Comparison of ENCODE assay signal across 22 mouse cellular contexts in the genomic region with DNA sequence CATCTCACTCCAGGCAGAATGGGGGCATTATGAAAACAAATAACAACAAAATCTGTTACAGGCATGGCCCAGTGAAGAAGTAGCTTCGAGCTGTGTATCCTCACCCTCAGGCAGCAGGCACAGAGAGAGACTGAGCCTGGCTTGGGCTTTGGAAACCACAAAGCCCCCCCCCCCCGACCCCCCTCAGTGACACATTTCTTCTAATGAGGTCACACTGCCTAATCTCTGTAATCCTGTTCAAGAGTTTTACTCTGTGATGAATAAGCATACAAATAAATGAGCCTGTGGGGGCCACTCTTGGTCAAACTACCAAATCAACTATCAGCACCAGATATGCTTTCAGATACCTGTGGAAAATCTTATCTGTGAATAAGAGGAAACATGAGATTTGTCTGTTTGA.
"Had no signal": no experiment of that assay in that cellular context is flagged by ENCODE, and none has a peak within 500 bp of the region (broad histone marks: within the 10 kb centered on the region; RNA-seq: fewer than 3 reads in every experiment).

No protein-coding gene starts in this region.

- ATAC-seq: forebrain, embryonic 13.5 days; forebrain, embryonic 14.5 days; forebrain, embryonic 15.5 days; forebrain, embryonic 16.5 days; forebrain, postnatal 0 days had no signal

- DNase-seq: cerebellum, adult 2 months; cerebellum, adult 8-10 months; cerebellum, adult 9-10 months; cerebellum, adult 9-11 months; cerebellum, postnatal 10 days; cerebellum, postnatal 14 days; cerebellum, postnatal 25 days; cerebellum, postnatal 36 days; embryo, embryonic 11 days; forebrain, postnatal 0 days; gastrocnemius, adult 2 months; gastrocnemius, postnatal 10 days; gastrocnemius, postnatal 14 days; gastrocnemius, postnatal 25 days; gastrocnemius, postnatal 36 days; heart, adult 11 months; heart, adult 18-20 months; heart, adult 2 months had no signal
